Mouse (Mus musculus): Measurements from ENCODE around the gene Ciao2a.

- no peak for TF ChIP-seq HCFC1 (IDR thresholded peaks at IDR 0.05; ENCODE audit: borderline replicate concordance, insufficient read depth, low read length)
- no peak for TF ChIP-seq ZC3H11A (IDR thresholded peaks at IDR 0.05; ENCODE audit: borderline replicate concordance, low read depth, low read length)
Measured at GRCm38 (mm10) chr9:66125543-66126455, 612 bp upstream of the Ciao2a start.

Data from ES-E14 (cell line).